9 mouse cellular contexts compared by ENCODE assay signal in genomic region chr6:146079261-146079660, GRCm38 (mm10).
DNase-seq lines count a peak whose midpoint lies in the region; ATAC-seq and TF ChIP-seq lines count a peak whose summit lies in the region.
"Had no signal": no experiment of that assay in that cellular context is flagged by ENCODE, and none has a peak within 500 bp of the region (broad histone marks: within the 10 kb centered on the region; RNA-seq: fewer than 3 reads in every experiment).

No protein-coding gene starts in this region.

- ATAC-seq in midbrain, embryonic 11.5 days (ENCODE audit: low FRiP score) = 0 out of 2 replicates have a peak, but pooled peaks have one; percentile 44
- no peak for ATAC-seq in midbrain, embryonic 16.5 days
- 0 out of 2 replicates have a peak, but pooled peaks have one; percentile 3 for ATAC-seq in limb, embryonic 13.5 days (ENCODE audit: low FRiP score, low read depth)

- TF ChIP-seq CTCF in olfactory bulb, adult 2 months (IDR thresholded peaks at IDR 0.05; ENCODE audit: insufficient read depth, low read depth, low read length) = peak; percentile 20; the same call in 1 of the 2 replicates

- no peaks in the 10 kb centered on the region for H3K9me3 ChIP-seq in midbrain, embryonic 11.5 days (ENCODE audit: control insufficient read depth, low read length)
- H3K9me3 ChIP-seq in midbrain, embryonic 16.5 days (replicated peaks; ENCODE audit: control insufficient read depth, low read length, poor library complexity, severe bottlenecking) = 0 out of 2 replicates have a peak, but pooled peaks cover 3% of the 10 kb centered on the region
- H3K9me3 ChIP-seq in limb, embryonic 13.5 days = 0 out of 2 replicates have a peak, but pooled peaks cover 3% of the 10 kb centered on the region
- H3K9me3 ChIP-seq: embryonic facial prominence, embryonic 13.5 days had no signal

- no peaks in the 10 kb centered on the region for H3K36me3 ChIP-seq in midbrain, embryonic 11.5 days (ENCODE audit: control insufficient read depth, insufficient read depth, low read length)
- H3K36me3 ChIP-seq in midbrain, embryonic 16.5 days (ENCODE audit: control insufficient read depth, insufficient read depth, low read length) = no peaks in the 10 kb centered on the region
- H3K36me3 ChIP-seq in limb, embryonic 13.5 days = no peaks in the 10 kb centered on the region
- H3K36me3 ChIP-seq: embryonic facial prominence, embryonic 13.5 days had no signal

- peaks cover 4% of the 10 kb centered on the region; the same call in 1 of the 2 replicates for H3K4me1 ChIP-seq in midbrain, embryonic 11.5 days (ENCODE audit: control insufficient read depth, insufficient read depth, low read length)
- peaks cover 5% of the 10 kb centered on the region; the same call in 1 of the 2 replicates for H3K4me1 ChIP-seq in midbrain, embryonic 16.5 days (ENCODE audit: control insufficient read depth, insufficient read depth, low read length)
- peaks cover 17% of the 10 kb centered on the region for H3K4me1 ChIP-seq in limb, embryonic 13.5 days
- H3K4me1 ChIP-seq in olfactory bulb, adult 2 months (ENCODE audit: control insufficient read depth, insufficient read depth, low read length) = peaks cover 5% of the 10 kb centered on the region; the same call in 1 of the 2 replicates

- H3K27me3 ChIP-seq in midbrain, embryonic 11.5 days (ENCODE audit: control insufficient read depth, insufficient read depth, low read length) = no peaks in the 10 kb centered on the region
- H3K27me3 ChIP-seq in midbrain, embryonic 16.5 days (ENCODE audit: control insufficient read depth, insufficient read depth, low read depth, low read length) = no peaks in the 10 kb centered on the region
- no peaks in the 10 kb centered on the region for H3K27me3 ChIP-seq in limb, embryonic 13.5 days
- H3K27me3 ChIP-seq: embryonic facial prominence, embryonic 13.5 days had no signal

- intact Hi-C loops in gastrocnemius, postnatal 14 days (cut with DNase I; ENCODE audit: low total_unique reads) = no loop called here

- no peak overlapping the region for H3K9ac ChIP-seq in midbrain, embryonic 11.5 days (ENCODE audit: low read length)
- H3K9ac ChIP-seq in midbrain, embryonic 16.5 days (ENCODE audit: low read depth, low read length) = no peak overlapping the region
- H3K9ac ChIP-seq in limb, embryonic 13.5 days = no peak overlapping the region
- H3K9ac ChIP-seq: embryonic facial prominence, embryonic 13.5 days had no signal

- no peak for TF ChIP-seq POLR2A in olfactory bulb, adult 2 months (IDR thresholded peaks at IDR 0.05; ENCODE audit: insufficient read depth, low read depth, low read length)

- H3K4me2 ChIP-seq in midbrain, embryonic 11.5 days = no peak overlapping the region
- H3K4me2 ChIP-seq in midbrain, embryonic 16.5 days (ENCODE audit: low read length) = no peak overlapping the region
- H3K4me2 ChIP-seq in limb, embryonic 13.5 days (replicated peaks) = no peak overlapping the region
- H3K4me2 ChIP-seq: embryonic facial prominence, embryonic 13.5 days had no signal

- H3K4me3 ChIP-seq in midbrain, embryonic 11.5 days (ENCODE audit: low read depth, low read length) = no peak overlapping the region
- no peak overlapping the region for H3K4me3 ChIP-seq in midbrain, embryonic 16.5 days (ENCODE audit: low read depth, low read length)
- no peak overlapping the region for H3K4me3 ChIP-seq in limb, embryonic 13.5 days
- H3K4me3 ChIP-seq in olfactory bulb, adult 2 months (ENCODE audit: insufficient read depth, low read depth, low read length) = no peak overlapping the region
- H3K4me3 ChIP-seq: embryonic facial prominence, embryonic 13.5 days had no signal

- DNase-seq in midbrain, embryonic 11.5 days (ENCODE audit: low spot score, missing footprints) = peak; percentile 96
- DNase-seq in cerebellum, postnatal 25 days = peak; percentile 72 to 85
- peak; percentile 85 for DNase-seq in gastrocnemius, postnatal 14 days
- DNase-seq in kidney, adult 9 months = peak; percentile 66
- DNase-seq in thymus, postnatal 10 days (ENCODE audit: low spot score in 2 of 2) = peak; percentile 28 to 78

- no peak overlapping the region for H3K27ac ChIP-seq in midbrain, embryonic 11.5 days (ENCODE audit: low read depth, low read length)
- no peak overlapping the region for H3K27ac ChIP-seq in midbrain, embryonic 16.5 days (ENCODE audit: low read length)
- no peak overlapping the region for H3K27ac ChIP-seq in limb, embryonic 13.5 days
- no peak overlapping the region for H3K27ac ChIP-seq in olfactory bulb, adult 2 months (ENCODE audit: insufficient read depth, low read depth, low read length)
- H3K27ac ChIP-seq: embryonic facial prominence, embryonic 13.5 days had no signal

- 53% methylated on average over 5 of the region's 5 CpGs for WGBS in midbrain, embryonic 11.5 days
- 49% methylated on average over 5 of the region's 5 CpGs for WGBS in midbrain, embryonic 16.5 days
- WGBS in limb, embryonic 13.5 days = 46% methylated on average over 5 of the region's 5 CpGs
- 37% methylated on average over 5 of the region's 5 CpGs for WGBS in olfactory bulb, adult 2 months
